Mouse (Mus musculus) forebrain, embryonic 14.5 days (tissue): ENCODE data around the gene Pcgf3. TPM values are rescaled to one million over a fixed set of nuclear protein-coding genes. Genes with fewer than 3 reads are reported as not detected.

Experiments
- ATAC-seq: fragments of 200-750 bp; cut with Nextera tagmentation; 2 replicates; pipeline ENCODE4 v1.8.0; 2017; ENCODE audit warnings: mild to moderate bottlenecking, moderate library complexity
- DNase-seq: peaks from one replicate; pipeline ENCODE4 v3.0.0-alpha.2; 2015; ENCODE audit warnings: low spot score
- H3K27ac ChIP-seq: fragments of 300-500 bp; sonication (generic); 2 replicates; pipeline ENCODE4 v1.5.1; 2014; ENCODE audit warnings: low read depth, mild to moderate bottlenecking, control low read depth, low read length, moderate library complexity
- H3K27me3 ChIP-seq: fragments of 300-500 bp; sonication (generic); replicated peaks from 2 replicates; pipeline ENCODE4 v1.6.1; 2014; ENCODE audit warnings: low read length, control low read depth, mixed read lengths; ENCODE audit not compliant: control insufficient read depth, insufficient read depth
- H3K36me3 ChIP-seq: fragments of 300-500 bp; sonication (generic); 2 replicates; pipeline ENCODE4 v1.6.1; 2014; ENCODE audit warnings: low read length, control low read depth; ENCODE audit not compliant: control insufficient read depth, insufficient read depth
- H3K4me1 ChIP-seq: fragments of 300-500 bp; sonication (generic); 2 replicates; pipeline ENCODE4 v1.6.1; 2014; ENCODE audit warnings: antibody characterized with exemption, low read length, control low read depth; ENCODE audit not compliant: control insufficient read depth, insufficient read depth
- H3K4me2 ChIP-seq: fragments of 300-500 bp; sonication (generic); 2 replicates; pipeline ENCODE4 v1.6.1; 2014; ENCODE audit warnings: mild to moderate bottlenecking, control low read depth, low read length
- H3K4me3 ChIP-seq: fragments of 300-500 bp; sonication (generic); 2 replicates; pipeline ENCODE4 v1.5.1; 2014; ENCODE audit warnings: low read depth, low read length, control low read depth
- H3K9ac ChIP-seq: fragments of 300-500 bp; sonication (generic); 2 replicates; pipeline ENCODE4 v1.6.1; 2014; ENCODE audit warnings: mild to moderate bottlenecking, low read length, control low read depth, moderate library complexity
- H3K9me3 ChIP-seq: fragments of 300-500 bp; sonication (generic); replicated peaks from 2 replicates; pipeline ENCODE4 v1.6.1; 2016; ENCODE audit warnings: low read length, control low read depth, mixed read lengths; ENCODE audit not compliant: control insufficient read depth
- WGBS: fragments of 180-500 bp; shearing (Covaris S2); extraction: QIAGEN DNeasy Blood & Tissue Kit; methylation state at CpG from one replicate; pipeline ENCODE4 v1.1.7; 2014; 5-methylcytosine and 5-hydroxymethylcytosine counted together
- polyA plus RNA-seq: library from polyadenylated mRNA; unstranded; fragments of >200 nt; fragmentation: Nextera tagmentation; extraction: Ambion mirVana; gene quantifications from 2 replicates; pipeline ENCODE4 v1.2.1, GENCODE M21; 2014

Gene Pcgf3
- polyA plus RNA-seq, 1 experiment from 2014 or later, result 27.7 TPM

DNA sequence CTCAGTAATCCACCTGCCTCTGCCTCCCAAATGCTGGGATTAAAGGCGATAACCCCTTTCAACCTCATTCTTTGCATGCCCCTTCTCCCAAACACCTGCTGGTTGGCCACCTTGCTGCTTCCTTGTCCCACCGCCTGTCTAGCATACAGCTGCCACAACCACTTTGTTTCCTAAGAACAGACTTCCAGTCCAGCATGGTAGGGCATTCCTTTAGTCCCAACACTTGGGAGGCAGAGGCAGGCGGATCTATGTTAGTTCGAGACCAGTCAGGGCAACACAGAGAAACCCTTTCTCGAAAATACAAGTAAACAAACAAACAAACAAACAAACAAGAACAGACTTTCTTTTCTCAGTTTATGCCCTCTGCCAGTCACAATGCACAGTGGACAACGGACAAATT is 571 bp upstream of the Pcgf3 start:
- Histone ChIP-seq H3K9ac (peak overlapping the region; percentile 99), H3K9me3 (no peaks in the 10 kb centered on the region), H3K4me2 (peak overlapping the region; percentile 98), H3K27me3 (no peaks in the 10 kb centered on the region), H3K27ac (no peak overlapping the region), H3K36me3 (no peaks in the 10 kb centered on the region), H3K4me3 (peak overlapping the region; percentile 89), H3K4me1 (peaks cover 22% of the 10 kb centered on the region)
- ATAC-seq (no peak), DNase-seq (peak; percentile 0)
- 44% methylated on average over 6 of the region's 6 CpGs for whole genome bisulfite sequencing

DNA sequence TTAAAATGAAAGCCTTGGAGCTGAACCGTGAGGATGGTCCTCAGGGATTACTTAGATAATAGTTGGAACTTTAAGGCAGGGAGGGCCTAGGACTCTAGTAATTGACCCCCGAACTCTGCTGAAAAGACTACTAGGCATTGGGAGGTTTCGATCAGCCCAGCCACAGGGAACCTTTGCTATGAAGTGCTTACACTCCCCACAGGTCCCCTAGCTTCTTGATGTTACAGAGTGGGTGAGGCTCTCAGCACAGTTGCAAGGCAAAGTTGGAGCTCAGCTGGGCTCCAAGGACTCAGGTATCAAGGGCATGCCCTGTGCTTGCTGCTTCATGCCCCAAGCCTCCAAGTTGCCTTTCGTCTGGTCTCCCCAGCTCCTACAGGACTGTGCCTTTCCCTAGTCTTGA is 1.4 kb downstream of the Pcgf3 start:
- ATAC-seq, result no peak
- Histone ChIP-seq H3K27ac (0 out of 2 replicates have a peak overlapping the region, but pooled peaks have one; percentile 0), H3K9me3 (no peaks in the 10 kb centered on the region), H3K27me3 (no peaks in the 10 kb centered on the region), H3K4me2 (peak overlapping the region; percentile 98), H3K4me1 (peaks cover 31% of the 10 kb centered on the region), H3K4me3 (peak overlapping the region; percentile 89), H3K36me3 (no peaks in the 10 kb centered on the region), H3K9ac (peak overlapping the region; percentile 99)
- WGBS, result 52% methylated on average over 4 of the region's 4 CpGs
- DNase-seq, result no peak

DNA sequence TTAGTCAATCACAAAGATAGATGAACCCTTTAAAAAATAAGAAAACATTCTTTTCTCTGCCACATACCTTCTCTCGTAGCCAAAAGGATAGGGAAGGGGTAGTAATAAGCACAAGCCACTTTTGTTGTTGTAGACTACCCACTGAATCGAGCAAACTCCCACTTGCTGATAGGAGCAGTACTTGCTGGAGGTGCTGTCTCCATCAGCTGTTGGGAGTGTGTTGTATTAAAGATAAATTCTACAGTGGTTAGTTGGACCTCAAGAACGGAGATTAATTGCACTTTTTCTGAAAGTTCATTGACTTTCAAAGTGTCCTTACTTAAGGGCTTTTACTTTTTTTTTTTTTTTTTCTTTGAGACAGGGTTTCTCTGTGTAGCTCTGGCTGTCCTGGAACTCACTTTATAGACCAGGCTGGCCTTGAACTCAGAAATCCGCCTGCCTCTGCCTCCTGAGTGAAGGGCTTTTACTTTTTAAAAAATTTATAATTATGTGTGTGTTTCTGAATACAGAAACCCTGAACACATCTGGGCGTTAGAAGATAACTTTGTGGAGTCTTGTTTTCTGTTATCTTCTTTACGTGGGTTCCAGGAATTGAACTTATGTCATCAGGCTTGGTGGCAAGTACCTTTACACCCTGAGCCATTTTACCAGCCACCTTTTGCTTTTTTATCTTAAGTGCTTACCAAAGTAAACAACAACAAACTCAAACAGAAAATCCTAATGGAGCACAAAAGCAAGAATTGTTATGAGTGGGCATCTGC is 4.3 kb downstream of the Pcgf3 start:
- Histone ChIP-seq H3K4me2 (no peak overlapping the region), H3K27me3 (no peaks in the 10 kb centered on the region), H3K4me3 (no peak overlapping the region), H3K4me1 (peaks cover 31% of the 10 kb centered on the region), H3K27ac (no peak overlapping the region), H3K9ac (no peak overlapping the region), H3K9me3 (no peaks in the 10 kb centered on the region), H3K36me3 (no peaks in the 10 kb centered on the region)
- DNase-seq, result no peak
- WGBS, result 89% methylated on average over 6 of the region's 6 CpGs
- no peak for ATAC-seq

DNA sequence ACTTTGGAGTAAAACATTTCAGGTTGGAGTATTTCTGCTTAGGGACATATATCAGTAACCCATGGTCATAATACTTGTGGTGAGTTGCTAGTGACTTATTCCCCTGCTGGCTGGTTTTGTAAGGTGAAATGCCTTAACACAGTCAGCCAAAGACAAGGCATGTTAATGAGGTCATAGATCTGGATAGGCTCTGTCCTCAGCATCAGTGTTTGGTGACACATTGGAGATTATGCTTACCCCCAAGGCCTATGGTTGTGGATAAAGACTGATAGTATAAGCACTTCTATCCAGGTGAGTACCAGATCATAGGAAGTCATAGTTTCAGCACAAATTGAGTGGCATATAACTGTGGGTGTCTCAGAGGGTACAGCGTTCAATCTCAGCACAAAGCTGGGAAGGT is 5.6 kb downstream of the Pcgf3 start:
- WGBS, result 93% methylated on average over 1 of the region's 1 CpGs
- Histone ChIP-seq H3K27ac (no peak overlapping the region), H3K9me3 (no peaks in the 10 kb centered on the region), H3K36me3 (0 out of 2 replicates have a peak, but pooled peaks cover 4% of the 10 kb centered on the region), H3K4me2 (no peak overlapping the region), H3K27me3 (no peaks in the 10 kb centered on the region), H3K4me3 (no peak overlapping the region), H3K9ac (no peak overlapping the region), H3K4me1 (peaks cover 31% of the 10 kb centered on the region)
- no peak for ATAC-seq
- no peak for DNase-seq

DNA sequence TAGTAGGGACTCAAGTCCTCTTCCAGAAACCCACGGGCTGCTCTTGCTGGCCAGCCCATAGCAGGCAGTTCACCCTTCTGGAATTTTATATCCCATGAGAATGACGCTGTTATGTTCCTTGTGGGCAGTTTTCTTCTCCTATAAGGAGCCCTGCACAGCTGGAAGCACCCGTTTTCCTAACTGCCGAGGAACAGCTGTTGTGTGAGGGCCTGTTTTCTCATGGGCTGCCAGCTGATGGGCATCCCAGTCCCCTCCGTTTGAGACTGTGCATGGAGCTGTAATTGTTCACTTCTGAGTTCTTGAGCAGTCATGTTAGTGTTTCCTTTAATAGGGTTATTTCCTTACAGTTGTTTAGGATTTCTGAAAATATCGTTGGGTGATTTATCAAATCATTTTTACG is 8.6 kb downstream of the Pcgf3 start:
- Histone ChIP-seq H3K36me3 (peaks cover 30% of the 10 kb centered on the region), H3K9ac (no peak overlapping the region), H3K4me2 (no peak overlapping the region), H3K27ac (no peak overlapping the region), H3K4me3 (no peak overlapping the region), H3K9me3 (no peaks in the 10 kb centered on the region), H3K4me1 (peaks cover 8% of the 10 kb centered on the region), H3K27me3 (no peaks in the 10 kb centered on the region)
- DNase-seq (no peak), ATAC-seq (no peak)
- 76% methylated on average over 7 of the region's 7 CpGs for WGBS

DNA sequence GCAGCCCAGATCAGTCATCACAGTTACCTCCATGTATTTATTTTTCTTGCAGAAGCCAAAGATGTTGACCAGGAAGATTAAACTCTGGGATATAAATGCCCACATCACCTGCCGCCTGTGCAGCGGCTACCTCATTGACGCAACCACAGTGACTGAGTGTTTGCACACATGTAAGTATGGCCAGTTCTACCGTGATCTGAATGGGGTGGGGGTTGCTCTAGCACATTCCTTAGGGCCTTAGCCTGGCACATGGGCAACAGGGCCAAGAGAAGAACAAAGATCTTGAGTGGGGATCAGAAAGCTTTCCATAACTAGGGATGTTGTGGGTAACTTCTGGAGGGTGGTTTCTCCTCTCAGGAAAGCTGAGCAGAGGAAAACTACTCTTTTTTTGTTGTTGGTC is 12.7 kb downstream of the Pcgf3 start:
- DNase-seq (no peak), ATAC-seq (no peak)
- Histone ChIP-seq H3K4me2 (no peak overlapping the region), H3K9ac (no peak overlapping the region), H3K27ac (no peak overlapping the region), H3K4me3 (no peak overlapping the region), H3K9me3 (no peaks in the 10 kb centered on the region), H3K36me3 (peaks cover 69% of the 10 kb centered on the region), H3K27me3 (no peaks in the 10 kb centered on the region), H3K4me1 (no peaks in the 10 kb centered on the region)
- 87% methylated on average over 4 of the region's 4 CpGs for WGBS

DNA sequence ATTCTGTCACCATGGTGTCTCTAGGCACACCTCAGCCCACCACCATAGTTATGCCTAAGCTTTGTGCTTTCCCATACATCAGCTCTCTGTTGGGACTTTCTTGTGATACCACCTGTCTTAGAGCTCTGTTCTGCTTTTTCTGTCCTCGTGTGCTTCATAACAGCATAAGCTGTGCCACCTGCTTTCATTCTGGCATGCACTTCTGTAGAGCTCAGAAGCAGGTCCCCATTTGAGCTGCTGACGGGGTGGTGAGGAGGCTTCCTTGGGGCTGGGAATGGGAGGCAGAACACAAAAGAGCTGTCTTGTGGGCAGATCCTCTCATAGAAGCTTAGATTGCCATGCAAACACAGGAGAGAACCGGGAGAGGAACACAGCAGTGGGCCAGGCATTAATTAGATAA is 14.9 kb downstream of the Pcgf3 start:
- Histone ChIP-seq H3K9ac (no peak overlapping the region), H3K4me3 (no peak overlapping the region), H3K4me2 (no peak overlapping the region), H3K4me1 (no peaks in the 10 kb centered on the region), H3K27me3 (no peaks in the 10 kb centered on the region), H3K36me3 (peaks cover 75% of the 10 kb centered on the region), H3K9me3 (no peaks in the 10 kb centered on the region), H3K27ac (no peak overlapping the region)
- no peak for ATAC-seq
- 89% methylated on average over 3 of the region's 3 CpGs for WGBS
- DNase-seq, result no peak

DNA sequence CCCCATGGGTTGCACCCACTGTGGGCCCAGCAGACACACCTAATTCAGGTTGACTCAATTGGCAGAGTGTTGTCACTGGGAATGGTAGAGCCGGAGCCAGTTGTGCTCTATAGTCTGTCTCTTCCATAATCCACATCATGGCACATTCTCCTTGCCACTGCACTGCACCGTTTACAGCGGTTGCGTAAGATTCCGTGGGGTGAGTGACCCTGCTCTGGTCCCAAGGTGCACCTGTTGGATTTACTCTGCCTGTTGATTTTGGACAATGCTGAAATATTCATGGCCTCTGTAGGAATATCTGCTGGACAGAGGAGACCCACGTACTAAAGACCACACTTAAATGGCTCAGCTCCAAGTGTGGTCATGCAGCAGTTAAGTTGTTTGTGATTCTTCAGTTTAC is 22.0 kb downstream of the Pcgf3 start:
- Histone ChIP-seq H3K27me3 (no peaks in the 10 kb centered on the region), H3K4me3 (no peak overlapping the region), H3K4me2 (no peak overlapping the region), H3K9ac (no peak overlapping the region), H3K36me3 (peaks cover 60% of the 10 kb centered on the region), H3K4me1 (no peaks in the 10 kb centered on the region), H3K9me3 (no peaks in the 10 kb centered on the region), H3K27ac (no peak overlapping the region)
- WGBS, result 97% methylated on average over 6 of the region's 6 CpGs
- DNase-seq (no peak), ATAC-seq (no peak)

DNA sequence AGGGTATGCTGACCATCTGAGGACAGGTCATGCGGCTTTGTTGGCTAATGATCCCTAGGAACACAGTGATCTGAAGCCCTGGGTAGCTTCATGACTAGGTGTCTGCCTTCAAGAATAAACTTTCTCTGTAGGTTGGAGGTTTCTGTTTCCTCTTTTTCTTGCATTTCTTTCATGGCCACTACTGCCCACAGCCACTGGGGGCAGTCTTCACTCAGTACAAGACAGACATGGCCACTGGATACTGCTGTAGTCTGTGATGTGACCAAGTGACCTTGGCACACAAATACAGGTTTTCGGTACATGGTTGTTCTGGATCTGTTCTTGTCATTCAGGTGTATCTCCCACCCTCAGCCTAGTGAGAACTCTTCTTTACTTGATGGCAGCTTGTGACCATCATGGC is 24.2 kb downstream of the Pcgf3 start:
- no peak overlapping the region for H3K4me2 ChIP-seq
- no peaks in the 10 kb centered on the region for H3K9me3 ChIP-seq
- no peak overlapping the region for H3K27ac ChIP-seq
- DNase-seq (peak; percentile 22), ATAC-seq (0 out of 2 replicates have a peak, but pooled peaks have one; percentile 37)
- H3K4me1 ChIP-seq, result no peaks in the 10 kb centered on the region
- peaks cover 68% of the 10 kb centered on the region for H3K36me3 ChIP-seq
- H3K27me3 ChIP-seq, result no peaks in the 10 kb centered on the region
- 93% methylated on average over 2 of the region's 2 CpGs for WGBS
- H3K4me3 ChIP-seq, result no peak overlapping the region
- H3K9ac ChIP-seq, result no peak overlapping the region
